7 mouse cellular contexts compared by ENCODE assay signal in genomic region chr10:128977522-128978114, GRCm38 (mm10). TPM values are rescaled to one million over a fixed set of nuclear protein-coding genes. Genes with fewer than 3 reads are reported as not detected.
A peak's percentile ranks its signal among the peaks of the same experiment; 100 is the strongest.
DNase-seq lines count a peak whose midpoint lies in the region; ATAC-seq and TF ChIP-seq lines count a peak whose summit lies in the region.

No protein-coding gene starts in this region.

- H3K9ac ChIP-seq in forebrain, embryonic 11.5 days (ENCODE audit: low read length), result no peak overlapping the region
- H3K9ac ChIP-seq in hindbrain, embryonic 12.5 days, result no peak overlapping the region

- no peaks in the 10 kb centered on the region for H3K4me1 ChIP-seq in forebrain, embryonic 11.5 days (replicated peaks; ENCODE audit: control insufficient read depth, insufficient read depth, low read length)
- H3K4me1 ChIP-seq in hindbrain, embryonic 12.5 days, result no peaks in the 10 kb centered on the region

- ATAC-seq in forebrain, embryonic 11.5 days (replicated peaks; ENCODE audit: low FRiP score), result peak; percentile 72
- peak; percentile 72 for ATAC-seq in hindbrain, embryonic 12.5 days (ENCODE audit: low FRiP score)

- peak; percentile 91 for DNase-seq in MN1 (ENCODE audit: low spot score)
- peak; percentile 75 for DNase-seq in brain, embryonic 14.5 days (ENCODE audit: low read depth)
- DNase-seq in forebrain, embryonic 11.5 days (ENCODE audit: low spot score), result peak; percentile 59
- peak; percentile 57 for DNase-seq in layer of hippocampus, adult 9-11 months
- peak; percentile 58 for DNase-seq in lung, postnatal 36 days
- DNase-seq in right cerebral cortex, postnatal 14 days, result peak; percentile 26

- no peak overlapping the region for H3K27ac ChIP-seq in forebrain, embryonic 11.5 days (ENCODE audit: low read depth, low read length)
- H3K27ac ChIP-seq in hindbrain, embryonic 12.5 days, result no peak overlapping the region

- no peaks in the 10 kb centered on the region for H3K36me3 ChIP-seq in forebrain, embryonic 11.5 days (ENCODE audit: control insufficient read depth, insufficient read depth, low read length)
- H3K36me3 ChIP-seq in hindbrain, embryonic 12.5 days, result no peaks in the 10 kb centered on the region

- no peak overlapping the region for H3K4me3 ChIP-seq in forebrain, embryonic 11.5 days (ENCODE audit: low read depth, low read length)
- no peak overlapping the region for H3K4me3 ChIP-seq in hindbrain, embryonic 12.5 days

- H3K27me3 ChIP-seq in forebrain, embryonic 11.5 days (ENCODE audit: control insufficient read depth, insufficient read depth, low read length), result no peaks in the 10 kb centered on the region; the same call in 1 of the 2 replicates
- H3K27me3 ChIP-seq in hindbrain, embryonic 12.5 days, result no peaks in the 10 kb centered on the region

- peak; percentile 84; the same call in 1 of the 2 replicates for TF ChIP-seq CTCF in brain, embryonic 14.5 days (IDR thresholded peaks at IDR 0.05; ENCODE audit: borderline replicate concordance, extremely low read depth, insufficient read depth, insufficient read length)

- no peak for TF ChIP-seq POLR2A in brain, embryonic 14.5 days (IDR thresholded peaks at IDR 0.05; ENCODE audit: borderline replicate concordance, extremely low read depth, insufficient read depth, insufficient read length, poor library complexity, severe bottlenecking)

- H3K9me3 ChIP-seq in forebrain, embryonic 11.5 days (ENCODE audit: control insufficient read depth, low read length), result no peaks in the 10 kb centered on the region
- no peaks in the 10 kb centered on the region for H3K9me3 ChIP-seq in hindbrain, embryonic 12.5 days (replicated peaks)

- 31% methylated on average over 9 of the region's 9 CpGs for WGBS in forebrain, embryonic 11.5 days
- 23% methylated on average over 9 of the region's 9 CpGs for WGBS in hindbrain, embryonic 12.5 days

- H3K4me2 ChIP-seq in forebrain, embryonic 11.5 days (ENCODE audit: low read depth, low read length, severe bottlenecking), result no peak overlapping the region
- no peak overlapping the region for H3K4me2 ChIP-seq in hindbrain, embryonic 12.5 days (replicated peaks)

RNA-seq across cellular contexts. Expression of gene Olfr9, which starts 11.6 kb away (rescaled TPM):
- not detected in 2 replicates for polyA plus RNA-seq in brain, embryonic 14.5 days (2012; rRNA removed)
- polyA plus RNA-seq in forebrain, embryonic 11.5 days (2014; fragmentation: Nextera tagmentation; extraction: Ambion mirVana), result not detected in 2 replicates
- not detected in 2 replicates for polyA plus RNA-seq in hindbrain, embryonic 12.5 days (2016; fragmentation: Nextera tagmentation; extraction: Ambion mirVana)

RNA-seq across cellular contexts. Expression of gene Mettl7b, which starts 16.8 kb away (rescaled TPM):
- 0.08 TPM in 1 of 2 replicates, not detected in the other for polyA plus RNA-seq in brain, embryonic 14.5 days (2012; rRNA removed)
- polyA plus RNA-seq in forebrain, embryonic 11.5 days (2014; fragmentation: Nextera tagmentation; extraction: Ambion mirVana), result not detected in 2 replicates
- polyA plus RNA-seq in hindbrain, embryonic 12.5 days (2016; fragmentation: Nextera tagmentation; extraction: Ambion mirVana), result not detected in 2 replicates

RNA-seq across cellular contexts. Expression of gene Olfr763, which starts 33.0 kb away (rescaled TPM):
- polyA plus RNA-seq in brain, embryonic 14.5 days (2012; rRNA removed), result not detected in 2 replicates
- not detected in 2 replicates for polyA plus RNA-seq in forebrain, embryonic 11.5 days (2014; fragmentation: Nextera tagmentation; extraction: Ambion mirVana)
- polyA plus RNA-seq in hindbrain, embryonic 12.5 days (2016; fragmentation: Nextera tagmentation; extraction: Ambion mirVana), result not detected in 2 replicates

RNA-seq across cellular contexts. Expression of gene Itga7, which starts 44.0 kb away (rescaled TPM):
- polyA plus RNA-seq in brain, embryonic 14.5 days (2012; rRNA removed), result 5.8 and 7.1 TPM in 2 replicates
- 0.65 and 0.69 TPM in 2 replicates for polyA plus RNA-seq in forebrain, embryonic 11.5 days (2014; fragmentation: Nextera tagmentation; extraction: Ambion mirVana)
- polyA plus RNA-seq in hindbrain, embryonic 12.5 days (2016; fragmentation: Nextera tagmentation; extraction: Ambion mirVana), result 3.6 and 4.4 TPM in 2 replicates

RNA-seq across cellular contexts. Expression of gene Bloc1s1, which starts 53.8 kb away (rescaled TPM):
- 269 and 298 TPM in 2 replicates for polyA plus RNA-seq in brain, embryonic 14.5 days (2012; rRNA removed)
- polyA plus RNA-seq in forebrain, embryonic 11.5 days (2014; fragmentation: Nextera tagmentation; extraction: Ambion mirVana), result 191 and 202 TPM in 2 replicates
- 210 and 235 TPM in 2 replicates for polyA plus RNA-seq in hindbrain, embryonic 12.5 days (2016; fragmentation: Nextera tagmentation; extraction: Ambion mirVana)

Comparison
In these comparisons a context has a peak if more than half of its experiments do, and no peak if none do; other contexts are left out.
1. DNase-seq: peak in every context shown above with its lines; median percentile 91 in MN1; 75 in brain, embryonic 14.5 days; 59 in forebrain, embryonic 11.5 days; 58 in lung, postnatal 36 days; 57 in layer of hippocampus, adult 9-11 months; 26 in right cerebral cortex, postnatal 14 days.